Mouse (Mus musculus) adrenal gland (tissue): ENCODE results near the gene Adamts17.

Source experiments
- intact Hi-C: fragments of 180-260 bp; cut with DNase I; formaldehyde crosslinking; loops from one replicate; pipeline ENCODE4 v1.15.1; 2025
- long read RNA-seq, 2 experiments: library from polyadenylated mRNA; unstranded; transcript quantifications; one replicate each; pipeline ENCODE4 v2.0.0; 2020; ENCODE audit warnings: borderline replicate concordance in 1 of 2; ENCODE audit not compliant: insufficient replicate concordance in 1 of 2

Adamts17 gene
- long read RNA-seq, experiment 1: 0 reads
- long read RNA-seq, experiment 2, partial matches to known transcripts: 1 of 2 reads
- long read RNA-seq, experiment 2, other reads (novel, unspliced or antisense): 1 of 2 reads

- intact Hi-C loops: loop anchor here (5.0 to 10.0 kb wide), 2 partner anchors 127 to 795 kb away; no protein-coding TSS in a partner anchor
Measured at GRCm38 (mm10) chr7:66839463-66840007, at the start of gene Adamts17. TSS of gene Adamts17 (plus strand) at chr7:66839735.

- intact Hi-C loops: no loop called here
Measured at GRCm38 (mm10) chr7:66789860-66790748, 49.4 kb upstream of the Adamts17 start.

GRCm38 (mm10) chr7:66791022-66791421, 48.5 kb upstream of the Adamts17 start:
- intact Hi-C loops: no loop called here

- intact Hi-C loops: no loop called here
Measured at GRCm38 (mm10) chr7:66796909-66797308, 42.6 kb upstream of the Adamts17 start.

- intact Hi-C loops: no loop called here
Measured at GRCm38 (mm10) chr7:66797345-66797744, 42.2 kb upstream of the Adamts17 start.

GRCm38 (mm10) chr7:66798826-66799225, 40.7 kb upstream of the Adamts17 start:
- intact Hi-C loops: no loop called here

GRCm38 (mm10) chr7:66800784-66801183, 38.8 kb upstream of the Adamts17 start:
- intact Hi-C loops: no loop called here

- intact Hi-C loops: no loop called here
Measured at GRCm38 (mm10) chr7:66801785-66802184, 37.8 kb upstream of the Adamts17 start.

GRCm38 (mm10) chr7:66803798-66804197, 35.7 kb upstream of the Adamts17 start:
- intact Hi-C loops: no loop called here

GRCm38 (mm10) chr7:66806801-66807200, 32.7 kb upstream of the Adamts17 start:
- intact Hi-C loops: no loop called here

GRCm38 (mm10) chr7:66810436-66810835, 29.1 kb upstream of the Adamts17 start:
- intact Hi-C loops: no loop called here

- intact Hi-C loops: no loop called here
Measured at GRCm38 (mm10) chr7:66811294-66811693, 28.2 kb upstream of the Adamts17 start.

GRCm38 (mm10) chr7:66812289-66812688, 27.2 kb upstream of the Adamts17 start:
- intact Hi-C loops: no loop called here

- intact Hi-C loops: no loop called here
Measured at GRCm38 (mm10) chr7:66812737-66813136, 26.8 kb upstream of the Adamts17 start.

GRCm38 (mm10) chr7:66813172-66813571, 26.4 kb upstream of the Adamts17 start:
- intact Hi-C loops: no loop called here

GRCm38 (mm10) chr7:66815526-66815925, 24.0 kb upstream of the Adamts17 start:
- intact Hi-C loops: no loop called here

- intact Hi-C loops: loop anchor here (5.0 kb wide), 1 partner anchor 377 kb away; no protein-coding TSS in a partner anchor
Measured at GRCm38 (mm10) chr7:66820034-66820433, 19.5 kb upstream of the Adamts17 start.

GRCm38 (mm10) chr7:66830803-66831202, 8.7 kb upstream of the Adamts17 start:
- intact Hi-C loops: no loop called here

GRCm38 (mm10) chr7:66831295-66831694, 8.2 kb upstream of the Adamts17 start:
- intact Hi-C loops: no loop called here

GRCm38 (mm10) chr7:66840008-66840719, 629 bp downstream of the Adamts17 start:
- intact Hi-C loops: loop anchor here (10.0 kb wide), 1 partner anchor 795 kb away; no protein-coding TSS in a partner anchor

- intact Hi-C loops: loop anchor here (10.0 kb wide), 1 partner anchor 794 kb away; no protein-coding TSS in a partner anchor
Measured at GRCm38 (mm10) chr7:66841165-66841564, 1.6 kb downstream of the Adamts17 start.
